8 mouse cellular contexts compared by ENCODE assay signal in genomic region chrX:73659575-73660283, GRCm38 (mm10). TPM values are rescaled to one million over a fixed set of nuclear protein-coding genes. Genes with fewer than 3 reads are reported as not detected.
DNase-seq lines count a peak whose midpoint lies in the region; ATAC-seq and TF ChIP-seq lines count a peak whose summit lies in the region.

Pnck (minus strand) TSS chrX:73660117.

- TF ChIP-seq CTCF in lung, embryonic 14.5 days (IDR thresholded peaks at IDR 0.05; ENCODE audit: low read depth) = no peak

- H3K27ac ChIP-seq in lung, embryonic 14.5 days (ENCODE audit: low read depth) = no peak within 1 kb of the TSS
- H3K27ac ChIP-seq in forebrain, embryonic 15.5 days (replicated peaks) = peak within 1 kb of the TSS; percentile 32

- ATAC-seq in lung, embryonic 14.5 days (ENCODE audit: insufficient read depth) = peak; percentile 50
- ATAC-seq in forebrain, embryonic 15.5 days (replicated peaks) = peak; percentile 72

- no peaks in the 10 kb centered on the region for H3K9me3 ChIP-seq in lung, embryonic 14.5 days (ENCODE audit: low read depth, low read length)
- no peaks in the 10 kb centered on the region for H3K9me3 ChIP-seq in forebrain, embryonic 15.5 days

- WGBS in lung, embryonic 14.5 days = 11% methylated on average over 49 of the region's 57 CpGs
- 31% methylated on average over 53 of the region's 57 CpGs for WGBS in forebrain, embryonic 15.5 days

- H3K4me3 ChIP-seq in lung, embryonic 14.5 days (ENCODE audit: low read depth, low read length) = peak within 1 kb of the TSS; percentile 42
- H3K4me3 ChIP-seq in forebrain, embryonic 15.5 days = peak within 1 kb of the TSS; percentile 51

- no peaks in the 10 kb centered on the region for H3K27me3 ChIP-seq in lung, embryonic 14.5 days (ENCODE audit: insufficient read depth, low read length)
- no peaks in the 10 kb centered on the region for H3K27me3 ChIP-seq in forebrain, embryonic 15.5 days

- H3K9ac ChIP-seq in lung, embryonic 14.5 days = peak within 1 kb of the TSS; percentile 48
- H3K9ac ChIP-seq in forebrain, embryonic 15.5 days (replicated peaks) = peak within 1 kb of the TSS; percentile 51

- H3K4me2 ChIP-seq in lung, embryonic 14.5 days = peak within 1 kb of the TSS; percentile 70
- peak within 1 kb of the TSS; percentile 57 for H3K4me2 ChIP-seq in forebrain, embryonic 15.5 days (replicated peaks)

- no peaks in the 10 kb centered on the region for H3K36me3 ChIP-seq in lung, embryonic 14.5 days (ENCODE audit: insufficient read depth)
- no peaks in the 10 kb centered on the region for H3K36me3 ChIP-seq in forebrain, embryonic 15.5 days

- H3K4me1 ChIP-seq in lung, embryonic 14.5 days (ENCODE audit: insufficient read depth) = no peaks in the 10 kb centered on the region
- H3K4me1 ChIP-seq in forebrain, embryonic 15.5 days = peaks cover 16% of the 10 kb centered on the region

- no peak for DNase-seq in adrenal gland, adult 18-20 months (ENCODE audit: low spot score in 2 of 2)
- no peak for DNase-seq in adrenal gland, postnatal 25 days
- DNase-seq in lung, embryonic 14.5 days = peak; percentile 27
- DNase-seq in lung, postnatal 10 days = no peak
- DNase-seq in left cerebral cortex, adult 8-10 months (ENCODE audit: low spot score in 2 of 2) = no peak
- peak; percentile 40 for DNase-seq in neural tube, embryonic 10.5 days (ENCODE audit: extremely low spot score, low spot score)
- DNase-seq in spleen, postnatal 4 days (ENCODE audit: low spot score in 2 of 2) = no peak

RNA-seq across cellular contexts. Expression of gene Pnck, which starts in this region (rescaled TPM):
- total RNA-seq in adrenal gland, adult 18-20 months (2021) = 10 to 100 TPM; 10.6 to 11.7 TPM
- total RNA-seq in adrenal gland, postnatal 25 days (2021) = 9.4 TPM in 2 replicates
- polyA plus RNA-seq in lung, embryonic 14.5 days (2014; fragmentation: Nextera tagmentation; extraction: Ambion mirVana) = 12.0 and 14.0 TPM in 2 replicates
- polyA plus RNA-seq in forebrain, embryonic 15.5 days (2015; fragmentation: Nextera tagmentation; extraction: Ambion mirVana) = 105 and 109 TPM in 2 replicates
- total RNA-seq in left cerebral cortex, adult 8-10 months (2022) = 100 to 1,000 TPM in 1 of 4 experiments, 10 to 100 TPM in 3; 83.1 to 100 (median 96.2) TPM

Comparison
In these comparisons a context has a peak if more than half of its experiments do, and no peak if none do; other contexts are left out.
1. DNase-seq: peak in lung, embryonic 14.5 days (single experiment) and neural tube, embryonic 10.5 days (single experiment); none in adrenal gland, adult 18-20 months (0 of 2), adrenal gland, postnatal 25 days (single experiment), lung, postnatal 10 days (single experiment), left cerebral cortex, adult 8-10 months (0 of 2) and spleen, postnatal 4 days (0 of 2).